Mouse (Mus musculus): ENCODE results near the gene Chst11.

The Chst11 gene

DNA sequence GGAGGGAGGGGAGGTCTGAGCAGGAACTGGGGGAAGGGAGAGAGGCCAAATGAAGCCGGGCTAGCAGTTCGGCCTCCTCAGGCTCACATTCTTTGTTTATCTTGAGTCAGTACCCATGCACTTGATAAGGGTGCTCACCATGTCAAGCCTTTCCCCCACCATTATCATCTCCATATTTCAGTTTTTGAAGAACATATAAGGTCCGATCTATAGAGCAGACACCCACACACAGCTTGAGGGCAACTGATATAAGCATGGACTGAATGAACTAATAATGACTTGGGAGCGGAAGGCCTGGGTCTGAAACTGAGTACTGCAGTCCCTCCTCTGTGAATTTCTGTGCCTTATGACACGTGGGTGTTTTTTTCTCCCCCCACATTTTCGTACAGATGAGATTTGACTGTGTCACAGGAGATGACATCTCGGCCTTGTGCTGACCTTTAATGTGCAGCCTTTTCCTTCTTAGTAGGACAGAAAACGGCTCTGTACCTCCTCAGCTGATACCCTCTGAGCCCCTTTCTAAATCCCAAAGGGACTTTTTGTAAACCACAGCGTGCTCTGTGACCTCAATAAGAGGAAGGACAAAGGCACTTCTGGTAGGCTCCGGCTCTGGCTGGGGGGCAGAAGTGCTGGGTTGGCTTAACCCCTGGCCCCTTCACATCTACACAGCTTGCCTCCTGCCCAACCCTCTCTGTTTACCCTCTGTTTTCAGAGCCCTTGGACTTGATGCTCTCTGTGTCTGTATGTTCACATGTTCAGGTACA lies 6.6 kb downstream of the Chst11 start:
- no peak for DNase-seq

DNA sequence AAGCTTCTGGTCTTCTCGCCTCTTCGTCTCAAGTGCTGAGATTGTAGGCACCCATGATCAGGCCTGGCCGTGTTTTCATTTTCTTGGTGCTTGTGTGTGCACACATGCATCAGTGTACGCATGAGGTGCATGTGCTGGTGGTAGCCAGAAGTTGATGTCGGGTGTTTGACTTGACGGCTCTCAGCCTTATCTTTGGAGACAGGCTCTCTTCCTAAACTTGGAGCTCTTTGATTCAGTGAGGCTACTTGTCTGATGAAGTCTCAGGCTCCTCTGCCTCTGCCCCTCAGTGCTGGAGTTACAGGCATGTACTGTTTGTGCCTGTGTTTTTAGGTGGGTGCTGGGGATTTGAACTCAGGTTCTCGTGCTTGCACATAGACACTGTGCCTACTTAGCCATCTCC lies 9.0 kb downstream of the Chst11 start:
- DNase-seq: no peak

DNA sequence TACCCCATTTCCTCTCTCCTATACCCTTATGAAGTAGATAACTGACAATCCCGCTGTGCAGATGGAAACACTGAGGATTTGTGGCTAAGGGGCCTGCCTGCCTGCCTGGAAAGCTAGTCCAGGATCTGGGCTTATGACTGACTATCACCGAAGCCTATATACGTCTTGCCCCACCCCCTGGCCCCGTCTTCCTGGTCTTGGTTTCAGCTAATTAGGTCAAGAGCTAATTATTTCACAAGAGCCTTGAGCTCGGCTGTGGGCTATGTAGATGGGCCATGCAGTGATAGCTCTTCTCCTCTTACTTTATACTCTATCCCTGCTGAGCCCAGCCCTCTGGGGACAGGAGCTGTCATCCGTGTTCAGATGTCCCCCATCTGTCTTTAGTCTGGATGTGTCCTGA lies 12.2 kb downstream of the Chst11 start:
- no peak for DNase-seq

DNA sequence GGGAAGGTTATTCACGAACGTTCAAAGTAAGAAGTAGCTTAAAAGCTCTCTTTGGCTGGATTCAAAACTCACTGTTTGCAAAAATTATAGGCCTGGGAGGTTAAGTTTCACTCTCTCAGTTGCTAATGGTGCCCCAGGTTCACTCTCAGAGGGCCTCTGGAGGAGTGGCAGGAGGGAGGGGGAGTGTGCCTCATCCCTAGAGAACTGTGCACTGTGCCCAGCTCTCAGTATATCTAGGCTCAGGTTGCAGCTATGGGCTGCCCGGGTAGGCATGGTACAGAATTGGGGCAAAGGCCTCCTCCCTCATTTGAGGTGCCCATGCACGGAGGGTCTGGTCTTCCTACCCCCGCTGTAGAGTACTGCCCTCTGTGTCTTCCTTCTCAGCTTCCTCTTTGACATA lies 14.9 kb downstream of the Chst11 start:
- DNase-seq: no peak

DNA sequence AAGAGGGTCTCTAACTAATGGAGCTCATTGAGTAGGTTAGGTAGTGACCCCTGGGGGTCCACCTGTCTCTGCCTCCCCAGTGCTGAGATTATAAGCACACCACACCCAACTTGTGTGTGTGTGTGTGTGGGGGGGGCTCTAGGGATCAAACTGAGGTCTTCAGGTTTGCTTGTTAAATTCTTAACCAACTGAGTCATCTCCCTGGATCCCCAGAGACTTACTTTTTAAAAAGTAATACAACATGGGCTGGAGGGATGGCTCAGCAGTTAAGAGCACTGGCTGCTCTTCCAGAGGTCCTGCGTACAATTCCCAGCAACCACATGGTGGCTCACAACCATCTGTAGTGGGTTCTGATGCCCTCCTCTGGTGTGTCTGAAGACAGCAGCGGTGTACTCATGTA lies 15.4 kb downstream of the Chst11 start:
- DNase-seq: no peak

DNA sequence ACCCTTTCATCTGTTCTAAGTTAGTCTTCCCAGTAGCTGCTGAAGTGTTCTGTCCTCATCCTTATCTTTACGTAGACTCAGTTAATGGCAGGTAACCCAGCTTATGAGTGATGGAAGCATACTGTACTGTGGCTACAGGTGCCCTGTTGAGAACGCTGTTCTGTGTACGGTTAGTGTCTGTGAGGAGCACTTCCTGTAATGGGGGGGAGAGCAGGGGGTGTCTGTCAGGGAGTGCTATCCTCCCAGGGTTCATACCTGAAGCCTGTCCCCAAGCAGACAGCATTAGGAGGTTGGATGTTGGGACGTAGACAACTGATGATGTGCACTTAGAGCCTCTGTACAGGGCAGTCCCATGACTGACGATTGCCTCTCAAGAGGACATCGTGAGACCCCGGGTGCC lies 18.6 kb downstream of the Chst11 start:
- no peak for DNase-seq

DNA sequence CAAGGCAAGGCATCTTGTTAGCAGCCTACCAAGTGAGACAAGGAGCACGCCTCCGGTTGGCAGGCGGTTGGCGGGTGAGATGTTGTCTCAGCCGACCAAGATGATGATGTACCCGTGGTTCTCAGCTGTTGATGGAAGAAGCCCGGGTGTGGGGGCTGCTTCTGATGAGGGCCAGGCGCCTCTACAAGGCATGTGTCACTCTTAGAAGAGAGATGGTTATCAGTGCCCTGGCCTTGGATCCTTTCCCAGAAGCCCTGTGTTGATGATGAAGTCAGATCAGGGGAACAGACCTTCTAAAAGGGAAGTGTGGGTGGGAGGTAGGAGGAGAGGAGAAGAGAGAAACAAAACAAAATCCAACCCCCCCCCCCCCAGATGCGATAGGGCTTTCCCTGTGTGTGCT lies 19.1 kb downstream of the Chst11 start:
- DNase-seq: peak; percentile 46

DNA sequence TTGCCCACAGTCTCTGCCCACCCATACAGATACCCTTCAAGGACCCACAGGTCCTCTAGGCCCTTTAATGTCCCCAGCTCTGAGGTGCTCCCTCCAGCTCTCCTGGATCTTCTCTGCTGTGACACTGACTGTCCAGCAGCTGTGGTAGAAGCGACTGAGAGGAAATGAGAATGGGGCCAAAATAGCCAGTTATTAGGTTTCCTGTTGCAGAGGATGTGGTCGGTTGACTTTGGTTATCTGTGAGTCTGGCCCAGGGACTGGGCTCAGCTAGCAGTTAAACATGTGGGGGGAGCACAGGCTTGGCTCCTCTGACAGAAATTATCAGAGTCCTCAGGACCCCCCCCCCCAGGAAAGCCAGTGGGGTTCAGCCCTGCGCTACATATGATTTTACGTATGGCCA lies 19.7 kb downstream of the Chst11 start:
- DNase-seq: peak; percentile 23

DNA sequence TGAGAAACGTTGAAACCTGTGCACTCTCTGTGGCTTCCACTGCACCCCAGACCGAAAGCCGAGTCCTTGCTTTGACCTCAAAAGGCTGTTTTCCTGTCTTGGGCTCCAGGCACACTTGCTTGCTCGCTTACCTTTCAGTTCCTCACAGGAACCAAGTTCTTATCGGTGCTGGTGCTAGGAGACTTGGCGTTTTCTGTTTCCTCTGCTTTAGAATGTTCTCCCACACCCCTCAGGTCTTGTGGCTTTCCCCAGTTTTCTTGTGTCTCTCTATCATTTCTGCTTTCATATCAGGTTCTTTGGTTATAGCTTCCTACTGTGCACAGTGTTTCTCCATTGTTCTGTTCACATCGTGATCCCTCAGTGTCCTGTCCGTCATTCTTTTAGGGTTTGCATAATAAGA lies 21.0 kb downstream of the Chst11 start:
- DNase-seq: no peak

DNA sequence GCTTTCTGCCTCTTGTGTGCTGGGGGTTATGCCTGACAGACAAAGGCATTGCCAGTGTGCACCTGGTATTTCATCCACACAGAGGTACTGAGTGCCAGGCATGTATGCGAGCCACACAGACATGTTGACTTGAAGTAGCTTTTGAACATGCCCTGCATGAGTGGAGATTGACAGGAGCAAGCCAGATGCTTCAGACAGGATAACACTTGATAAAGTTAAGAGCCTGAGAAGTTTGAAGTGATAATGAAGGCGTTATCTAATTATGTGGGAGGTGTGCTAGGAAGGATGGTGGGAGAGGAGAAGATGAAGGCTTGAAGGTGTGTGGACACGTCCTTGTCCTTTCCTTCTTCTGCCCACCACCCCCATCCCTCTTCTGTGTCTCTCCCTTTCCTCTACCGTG lies 28.7 kb downstream of the Chst11 start:
- DNase-seq: no peak

DNA sequence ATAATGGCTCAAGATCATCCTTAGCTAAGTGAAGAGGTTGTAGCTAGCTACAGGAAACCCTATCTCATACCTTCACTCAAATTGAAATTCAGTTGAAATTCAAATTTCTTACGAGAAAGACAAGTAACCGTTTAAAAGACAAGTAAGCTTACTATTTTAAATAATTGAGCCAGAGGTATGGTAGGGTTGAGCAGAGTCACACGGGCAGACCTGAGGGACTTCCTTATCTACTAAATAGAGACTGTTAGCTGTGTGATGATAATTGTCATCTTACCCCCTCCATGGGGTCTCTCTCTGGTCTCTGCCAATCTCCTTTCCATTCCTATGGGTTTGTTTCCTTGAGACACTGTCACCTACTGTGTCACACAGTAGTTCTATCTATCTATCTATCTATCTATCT lies 30.6 kb downstream of the Chst11 start:
- DNase-seq: no peak

DNA sequence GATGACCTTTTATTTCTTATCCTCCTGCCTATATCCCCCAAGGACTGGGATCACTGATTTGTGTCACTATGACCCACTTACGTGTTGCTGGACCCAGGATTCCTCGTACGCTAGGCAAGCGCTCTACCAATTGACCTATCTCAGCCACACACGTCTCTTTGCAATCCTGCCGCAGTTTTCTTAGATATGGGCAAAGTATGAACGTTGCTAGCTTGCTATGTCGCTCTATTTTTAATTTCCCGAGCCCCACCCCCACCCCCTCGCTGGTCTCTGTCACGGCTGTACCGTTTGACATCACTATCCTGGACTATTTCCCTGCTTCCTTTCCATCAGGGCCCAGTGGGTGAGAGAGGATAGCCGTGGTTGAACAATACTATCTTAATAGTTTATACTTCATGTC lies 31.5 kb downstream of the Chst11 start:
- no peak for DNase-seq

DNA sequence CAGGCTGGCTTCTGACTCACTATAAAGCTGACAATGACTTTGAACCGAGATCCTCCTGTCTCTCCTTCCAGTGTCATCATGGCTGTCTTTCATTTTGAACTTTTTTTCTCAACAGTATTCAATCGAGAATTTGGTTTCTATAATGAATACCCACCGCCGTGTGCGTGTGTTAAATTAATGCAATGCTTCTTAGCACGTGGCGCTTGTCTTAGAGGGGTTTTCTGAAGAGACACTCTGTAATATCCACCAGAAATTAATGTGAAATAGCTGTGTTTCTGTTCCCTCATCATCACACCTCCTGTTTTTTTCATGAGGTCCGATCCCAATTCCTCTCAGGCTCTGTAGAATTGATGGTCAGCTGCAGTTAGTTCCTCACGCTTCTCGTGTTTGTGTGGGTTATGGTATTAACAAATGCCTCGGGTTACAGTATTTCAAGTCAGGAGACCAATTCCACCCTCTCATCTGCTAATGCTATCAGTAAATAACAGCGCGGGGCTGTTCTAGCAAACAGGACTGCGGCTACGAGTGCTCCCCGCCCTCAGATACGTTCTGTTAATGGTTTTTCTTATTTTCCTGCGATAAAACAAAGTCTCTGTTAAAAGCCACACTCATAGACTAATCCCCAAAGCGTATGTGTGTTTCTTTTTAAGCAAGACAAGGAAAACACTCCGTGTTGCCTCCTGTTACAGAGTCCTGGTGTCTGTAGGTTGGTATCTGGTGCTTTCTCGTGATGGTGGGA lies 32.6 kb downstream of the Chst11 start:
- DNase-seq: no peak

DNA sequence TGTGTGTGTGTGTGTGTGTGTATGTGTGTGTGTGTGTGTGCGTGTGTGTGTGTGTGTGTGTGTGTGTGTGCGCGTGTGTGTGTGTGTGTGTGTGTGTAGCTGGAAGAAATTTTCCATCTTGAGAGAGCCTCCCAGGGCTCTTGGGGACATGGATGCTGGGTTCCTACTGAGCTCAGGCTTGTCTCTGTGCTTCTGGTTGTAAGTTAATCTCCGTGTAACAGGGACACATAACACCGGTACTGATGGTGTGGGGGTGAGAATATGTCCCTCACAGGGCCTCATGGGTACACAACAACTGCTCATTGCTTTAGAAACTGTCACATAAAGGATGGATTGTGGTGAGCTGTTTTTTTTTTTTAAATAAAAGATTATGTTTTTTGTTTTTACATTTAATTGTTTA lies 33.2 kb downstream of the Chst11 start:
- DNase-seq: no peak

DNA sequence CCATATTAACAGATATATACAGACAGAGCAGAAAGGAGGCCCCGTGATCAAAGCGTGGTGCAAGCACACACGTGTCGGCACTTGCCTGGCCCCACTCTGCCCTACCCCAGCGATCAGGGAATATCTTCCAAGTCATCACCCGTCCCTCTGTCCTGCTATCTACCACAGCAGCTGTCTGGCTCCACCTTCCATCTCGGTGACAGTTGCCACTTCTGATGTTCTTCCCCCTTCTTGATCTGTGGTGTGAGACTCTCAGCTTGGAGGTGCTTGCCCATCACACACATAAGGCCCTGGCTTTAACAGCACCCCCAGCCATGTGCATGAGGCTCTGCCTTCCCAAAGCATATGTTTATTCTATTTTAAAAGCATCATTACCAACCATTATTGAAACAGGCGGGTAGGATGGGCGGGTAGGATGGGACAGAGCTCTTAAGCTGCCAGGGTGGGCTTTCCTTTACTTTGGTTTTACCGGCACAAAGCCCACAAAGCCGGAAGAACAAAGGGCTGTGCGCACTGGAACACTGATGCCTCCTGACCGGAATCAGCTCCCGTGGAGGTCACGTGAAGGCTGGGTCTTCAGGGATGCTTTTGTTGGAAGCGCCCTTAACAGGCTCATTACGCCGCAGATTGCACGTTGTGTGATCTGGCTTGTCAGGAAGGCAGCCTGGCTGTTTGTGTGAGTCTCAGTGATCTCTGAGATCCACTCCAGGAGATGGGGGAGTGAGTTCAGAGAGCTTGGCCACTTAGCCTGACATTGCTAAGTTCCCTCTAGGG lies 34.4 kb downstream of the Chst11 start:
- peak; percentile 30 for DNase-seq

DNA sequence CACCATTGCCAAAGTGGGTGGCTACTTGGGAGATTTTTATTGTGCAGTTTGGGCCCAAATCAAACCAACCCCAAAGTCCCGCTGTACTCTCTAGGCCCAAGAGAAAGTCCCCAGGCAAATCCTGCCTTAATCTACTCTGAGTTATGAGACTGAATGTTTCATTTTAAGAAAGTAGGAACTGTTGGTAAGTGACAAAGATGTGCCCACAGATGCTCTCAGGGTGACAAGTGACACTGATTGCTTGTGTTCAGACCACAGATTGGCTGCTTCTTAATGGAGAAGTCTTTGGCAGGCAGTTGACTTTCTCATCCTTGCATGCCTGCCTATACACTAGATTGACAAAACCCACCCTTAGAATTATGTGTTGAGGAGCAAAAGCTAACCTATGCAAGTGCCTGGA lies 37.3 kb downstream of the Chst11 start:
- no peak for DNase-seq

DNA sequence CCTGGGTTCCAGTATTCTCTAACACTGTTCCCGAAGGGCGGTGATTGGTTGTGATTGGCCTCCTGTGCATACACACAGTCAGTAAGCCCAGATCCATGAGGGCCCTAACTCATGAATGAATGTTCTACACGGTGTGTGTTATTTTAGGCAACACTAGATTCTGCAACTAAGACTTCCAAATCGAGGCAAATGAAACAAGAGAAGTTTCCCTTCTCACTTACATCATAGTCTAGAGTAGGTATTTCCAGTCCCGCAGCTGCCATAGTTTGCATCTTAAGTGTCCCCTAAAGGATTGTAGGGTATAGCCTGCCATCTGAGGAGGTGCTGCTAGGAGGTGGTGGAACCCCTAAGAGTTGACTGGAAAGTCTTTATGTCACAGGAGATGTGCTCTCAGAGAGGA lies 40.9 kb downstream of the Chst11 start:
- no peak for DNase-seq

DNA sequence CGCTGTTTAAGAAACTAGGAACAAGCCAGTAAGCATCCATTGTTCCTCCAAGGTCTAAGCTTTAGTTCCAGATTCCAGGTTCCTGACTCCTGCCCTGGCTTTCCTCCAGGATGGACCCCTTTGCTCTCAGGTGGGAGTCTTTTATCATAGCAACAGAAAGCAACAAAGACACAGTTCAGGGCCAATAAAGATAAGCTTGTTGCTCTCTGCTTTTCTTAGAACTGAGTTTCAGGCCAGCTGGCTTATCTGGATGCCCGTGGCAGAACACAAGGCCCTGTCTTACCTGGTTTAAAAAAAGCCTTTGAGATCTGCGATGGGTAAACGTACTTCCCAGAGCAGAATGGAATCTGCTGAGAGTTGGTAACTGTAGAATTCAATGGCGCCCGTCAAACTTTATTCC lies 42.4 kb downstream of the Chst11 start:
- no peak for DNase-seq

DNA sequence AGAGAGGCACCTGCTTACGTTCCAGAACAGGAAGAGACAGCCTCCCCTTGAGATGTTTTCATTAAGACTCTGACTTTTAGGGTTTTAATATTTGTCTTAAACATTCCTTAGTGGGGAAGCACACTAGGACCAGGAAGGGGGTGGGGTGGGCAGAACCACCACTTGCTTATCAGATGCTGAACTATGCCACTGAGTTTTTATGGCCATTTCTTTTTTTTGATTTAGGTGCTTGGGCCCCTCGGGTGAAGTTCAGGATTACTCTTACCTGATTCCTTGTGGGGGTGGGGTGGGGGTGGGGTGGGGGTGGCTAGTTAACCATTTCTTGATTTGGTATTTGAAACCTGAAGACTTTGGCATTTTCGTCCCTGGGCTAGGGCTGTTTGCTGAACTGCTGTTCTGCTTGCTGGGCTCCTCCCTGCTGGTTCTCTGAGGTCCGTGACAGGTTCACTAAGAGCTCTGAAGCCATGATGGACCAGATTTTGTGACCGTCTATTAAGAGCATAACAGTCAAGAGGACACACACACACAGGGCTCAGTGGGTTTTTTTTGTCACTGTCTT lies 44.9 kb downstream of the Chst11 start:
- no peak for DNase-seq

DNA sequence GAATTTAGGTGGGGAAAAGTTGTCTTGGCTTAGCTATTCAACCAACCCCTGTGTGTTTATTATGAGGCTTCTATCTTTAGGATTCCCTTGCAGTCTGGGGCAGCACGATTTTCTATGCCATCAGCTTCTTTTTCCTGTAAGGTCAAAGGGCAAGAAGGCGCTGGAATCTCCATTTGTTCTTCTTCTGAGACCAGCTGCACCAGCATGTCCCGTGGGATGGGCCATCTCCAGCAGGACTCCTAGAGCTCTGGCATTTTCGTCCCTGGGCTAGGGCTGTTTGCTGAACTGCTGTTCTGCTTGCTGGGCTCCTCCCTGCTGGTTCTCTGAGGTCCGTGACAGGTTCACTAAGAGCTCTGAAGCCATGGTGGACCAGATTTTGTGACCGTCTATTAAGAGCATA lies 45.6 kb downstream of the Chst11 start:
- no peak for DNase-seq

DNA sequence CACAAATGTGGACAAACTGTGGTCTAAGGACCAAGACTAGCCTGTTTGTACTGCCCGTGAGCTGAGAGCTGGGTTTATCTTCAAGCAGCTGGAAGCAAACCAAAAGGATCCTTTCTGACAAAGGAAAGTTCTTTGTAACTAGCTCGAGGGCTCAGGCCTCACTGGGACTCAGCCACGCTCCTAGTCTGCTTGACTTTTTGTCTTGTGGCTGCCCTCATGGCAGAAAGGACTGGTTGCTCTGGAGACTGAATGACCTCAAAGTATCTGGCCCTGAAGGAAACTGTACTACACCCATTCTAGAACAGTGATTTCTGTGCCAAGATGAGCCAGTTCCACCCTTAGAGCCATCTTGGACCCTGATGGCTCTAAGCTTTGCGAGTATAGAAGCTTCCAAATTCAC lies 46.3 kb downstream of the Chst11 start:
- DNase-seq: no peak

DNA sequence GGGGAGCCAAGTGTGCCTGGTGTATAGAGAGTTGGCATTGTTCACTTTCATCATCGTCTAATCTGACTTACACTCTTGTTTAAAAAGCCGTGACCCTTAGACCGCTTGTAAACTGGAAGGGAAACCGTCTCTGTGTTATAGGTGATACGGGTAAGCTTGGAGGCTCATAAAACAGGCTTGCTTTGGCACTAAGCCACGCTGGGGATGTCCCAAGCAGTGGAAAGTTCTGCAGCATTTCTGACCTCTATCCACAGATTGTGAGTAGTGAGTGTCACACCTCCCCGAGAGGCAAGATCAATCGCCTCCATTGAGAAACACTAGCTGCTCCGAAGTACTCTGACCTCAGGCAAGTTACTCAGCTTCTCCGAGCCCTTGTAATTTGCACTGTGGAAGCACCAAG lies 47.3 kb downstream of the Chst11 start:
- peak; percentile 45 for DNase-seq

DNA sequence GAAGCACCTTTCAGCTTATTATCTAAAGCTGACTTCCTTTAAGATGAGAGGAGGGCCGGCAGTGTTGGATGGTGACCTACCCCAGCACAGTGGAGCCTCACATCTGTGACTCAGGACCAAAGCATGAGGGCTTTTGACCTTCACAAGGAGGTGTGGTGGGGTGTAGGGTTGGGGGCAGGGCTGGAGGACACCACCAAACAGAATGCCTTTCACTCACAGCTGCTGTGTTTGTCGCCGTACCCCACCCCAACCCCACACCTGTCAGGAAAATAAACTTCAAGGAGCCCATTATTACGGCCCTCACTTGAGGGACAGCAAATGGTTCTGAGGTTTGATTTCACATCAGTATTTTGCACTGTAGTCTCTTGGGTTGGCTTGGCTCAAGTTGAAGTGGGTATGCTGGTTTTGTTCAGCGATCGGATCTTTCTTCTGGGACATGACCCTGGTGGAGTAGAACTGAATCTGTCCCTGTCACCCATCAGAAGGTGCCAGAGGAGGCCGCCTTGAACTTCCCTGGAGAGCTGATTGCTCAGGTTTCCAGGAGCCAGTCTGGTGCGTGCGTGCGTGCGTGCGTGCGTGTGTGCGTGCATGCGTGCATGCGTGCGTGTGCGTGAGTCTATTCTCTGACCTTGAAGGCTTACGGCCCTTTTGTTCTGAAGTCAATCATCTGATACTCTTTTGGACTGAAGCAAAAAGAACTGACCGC lies 51.2 kb downstream of the Chst11 start:
- DNase-seq: peak; percentile 37
